Mouse (Mus musculus) neural tube, embryonic 12.5 days (tissue): ENCODE measurements around the gene Htra3. TPM values are rescaled to one million over a fixed set of nuclear protein-coding genes. Genes with fewer than 3 reads are reported as not detected.

Experiments used
- ATAC-seq: fragments of 200-750 bp; cut with Nextera tagmentation; 2 replicates; pipeline ENCODE4 v1.8.0; 2017; ENCODE audit warnings: low read depth, mild to moderate bottlenecking, moderate TSS enrichment, moderate library complexity; ENCODE audit not compliant: low FRiP score
- H3K27ac ChIP-seq: fragments of 300-500 bp; sonication (generic); 2 replicates; pipeline ENCODE4 v1.5.1; 2016
- H3K27me3 ChIP-seq: fragments of 300-500 bp; sonication (generic); replicated peaks from 2 replicates; pipeline ENCODE4 v1.6.1; 2016; ENCODE audit warnings: mild to moderate bottlenecking
- H3K36me3 ChIP-seq: fragments of 300-500 bp; sonication (generic); 2 replicates; pipeline ENCODE4 v1.6.1; 2016; ENCODE audit warnings: mild to moderate bottlenecking
- H3K4me1 ChIP-seq: fragments of 300-500 bp; sonication (generic); 2 replicates; pipeline ENCODE4 v1.6.1; 2016
- H3K4me2 ChIP-seq: fragments of 300-500 bp; sonication (generic); replicated peaks from 2 replicates; pipeline ENCODE4 v1.6.1; 2016; ENCODE audit warnings: mild to moderate bottlenecking
- H3K4me3 ChIP-seq: fragments of 300-500 bp; sonication (generic); 2 replicates; pipeline ENCODE4 v1.5.1; 2016
- H3K9ac ChIP-seq: fragments of 300-500 bp; sonication (generic); 2 replicates; pipeline ENCODE4 v1.6.1; 2016; ENCODE audit warnings: mild to moderate bottlenecking
- H3K9me3 ChIP-seq: fragments of 300-500 bp; sonication (generic); 2 replicates; pipeline ENCODE4 v1.6.1; 2016; ENCODE audit warnings: mild to moderate bottlenecking
- WGBS: fragments of 180-500 bp; shearing (Covaris S2); methylation state at CpG from one replicate; pipeline ENCODE4 v1.1.7; 2016; 5-methylcytosine and 5-hydroxymethylcytosine counted together
- polyA plus RNA-seq: library from polyadenylated mRNA; unstranded; fragments of >200 nt; fragmentation: Nextera tagmentation; extraction: Ambion mirVana; gene quantifications from 2 replicates; pipeline ENCODE4 v1.2.1, GENCODE M21; 2016

Gene Htra3
- polyA plus RNA-seq, 1 experiment from 2014 or later, result 9.5 TPM

DNA sequence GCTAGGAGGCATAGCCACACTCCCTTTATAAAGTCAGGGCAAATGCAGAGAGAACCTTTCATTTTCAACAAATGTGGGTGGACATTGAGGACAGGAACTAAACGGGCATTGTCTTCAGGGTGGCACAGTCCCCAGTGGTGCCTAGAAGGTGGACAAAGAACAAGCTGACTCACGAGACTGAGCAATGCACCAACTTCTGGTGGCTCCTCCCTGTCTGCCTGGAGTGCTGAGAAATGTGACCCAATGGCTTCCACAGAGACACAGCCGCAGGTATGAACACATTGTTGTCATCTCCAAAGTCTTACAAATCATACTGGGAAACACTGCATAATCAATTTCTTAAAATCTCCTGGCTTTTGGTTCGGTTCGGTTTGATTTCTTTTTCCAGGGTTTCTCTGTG is 37.9 kb upstream of the Htra3 start:
- Histone ChIP-seq H3K9ac (no peak overlapping the region), H3K4me1 (no peaks in the 10 kb centered on the region; the same call in 1 of the 2 replicates), H3K4me2 (no peak overlapping the region), H3K27me3 (0 out of 2 replicates have a peak, but pooled peaks cover 3% of the 10 kb centered on the region), H3K36me3 (no peaks in the 10 kb centered on the region), H3K27ac (no peak overlapping the region), H3K9me3 (no peaks in the 10 kb centered on the region), H3K4me3 (no peak overlapping the region)
- 85% methylated on average over 5 of the region's 5 CpGs for WGBS
- ATAC-seq, result no peak

DNA sequence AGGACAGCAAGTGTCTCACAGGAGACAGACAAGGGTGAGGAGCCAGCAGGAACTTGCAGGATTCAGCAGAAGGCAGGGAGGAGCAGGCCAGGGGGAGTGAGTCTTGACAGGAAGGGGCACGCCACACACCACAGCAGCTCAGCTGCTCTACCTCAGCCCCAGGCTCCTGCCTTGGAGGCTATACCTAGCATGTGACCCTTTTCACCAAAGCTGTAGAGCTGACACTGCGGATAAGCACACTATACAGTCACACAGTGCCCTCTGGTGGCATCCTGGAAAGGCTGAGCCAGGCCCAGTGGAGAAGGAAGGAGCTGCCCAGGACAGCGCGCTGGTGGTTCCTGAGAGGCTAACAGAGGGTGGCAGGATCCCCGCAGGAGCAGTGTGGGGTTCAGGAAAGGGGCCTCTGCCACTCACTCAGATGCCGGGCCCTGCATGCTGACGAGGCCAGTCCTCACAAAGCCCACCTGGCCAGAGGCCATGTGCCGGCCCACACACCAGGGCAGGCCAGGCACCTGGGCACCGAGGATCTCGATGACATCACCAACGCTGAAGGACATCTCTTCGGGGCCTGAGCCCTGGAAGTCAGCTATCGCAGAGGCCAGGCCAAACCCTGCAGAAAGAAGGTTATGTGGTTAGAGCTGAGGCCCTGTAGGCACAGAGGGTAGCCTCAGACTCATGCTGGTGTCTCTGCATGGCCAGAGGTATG is 34.2 kb upstream of the Htra3 start:
- Histone ChIP-seq H3K36me3 (no peaks in the 10 kb centered on the region), H3K4me1 (no peaks in the 10 kb centered on the region), H3K9ac (no peak overlapping the region), H3K27ac (no peak overlapping the region), H3K4me3 (no peak overlapping the region), H3K9me3 (no peaks in the 10 kb centered on the region), H3K4me2 (no peak overlapping the region), H3K27me3 (0 out of 2 replicates have a peak, but pooled peaks cover 3% of the 10 kb centered on the region)
- peak; percentile 76 for ATAC-seq
- 54% methylated on average over 13 of the region's 13 CpGs for WGBS

DNA sequence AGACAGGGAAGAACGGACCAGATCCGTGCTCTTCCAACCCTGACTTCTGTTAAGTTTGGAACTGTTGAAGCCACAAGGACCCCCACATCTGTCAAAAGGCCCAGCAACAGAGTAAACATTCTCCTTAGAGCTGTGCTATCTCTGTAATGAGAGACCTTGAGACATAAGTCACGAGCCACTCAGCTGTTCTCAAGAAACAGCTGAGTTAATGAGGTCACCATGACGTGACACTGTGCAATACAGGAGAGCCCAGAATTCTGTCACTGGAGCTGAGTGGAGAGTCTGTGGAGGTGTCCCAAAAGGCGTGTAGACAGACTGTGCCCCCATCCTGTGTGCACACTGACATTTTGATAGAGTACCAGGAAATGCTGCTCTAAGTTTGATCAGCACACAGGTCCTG is 32.9 kb upstream of the Htra3 start:
- no peak overlapping the region for H3K4me3 ChIP-seq
- H3K4me2 ChIP-seq, result no peak overlapping the region
- WGBS, result 72% methylated on average over 5 of the region's 5 CpGs
- H3K9ac ChIP-seq, result no peak overlapping the region
- no peaks in the 10 kb centered on the region for H3K9me3 ChIP-seq
- H3K4me1 ChIP-seq, result no peaks in the 10 kb centered on the region
- 0 out of 2 replicates have a peak, but pooled peaks cover 3% of the 10 kb centered on the region for H3K27me3 ChIP-seq
- no peak overlapping the region for H3K27ac ChIP-seq
- H3K36me3 ChIP-seq, result no peaks in the 10 kb centered on the region
- no peak for ATAC-seq

DNA sequence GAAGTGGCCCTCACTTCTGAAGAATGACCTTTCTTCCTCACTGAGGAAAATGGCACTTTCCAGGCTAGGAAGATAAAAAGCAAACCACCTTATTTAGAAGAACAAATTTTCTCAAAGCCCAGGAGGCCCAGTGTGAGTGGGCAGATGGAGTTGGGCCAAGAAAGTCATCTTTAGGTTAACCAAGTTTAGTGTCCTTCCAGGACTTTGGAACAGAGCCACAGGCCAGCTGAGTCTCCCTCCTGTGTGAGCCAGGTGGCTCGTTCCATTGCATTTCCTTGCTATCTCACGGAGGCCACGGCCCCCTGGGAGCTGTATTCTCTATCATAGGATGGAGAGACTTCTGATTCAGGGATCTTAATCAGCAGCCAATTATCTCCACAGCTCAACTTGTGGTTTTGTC is 31.3 kb upstream of the Htra3 start:
- Histone ChIP-seq H3K9me3 (no peaks in the 10 kb centered on the region), H3K4me3 (no peak overlapping the region), H3K27me3 (0 out of 2 replicates have a peak, but pooled peaks cover 3% of the 10 kb centered on the region), H3K27ac (no peak overlapping the region), H3K4me2 (no peak overlapping the region), H3K4me1 (no peaks in the 10 kb centered on the region), H3K36me3 (no peaks in the 10 kb centered on the region), H3K9ac (no peak overlapping the region)
- 70% methylated on average over 3 of the region's 3 CpGs for WGBS
- no peak for ATAC-seq

DNA sequence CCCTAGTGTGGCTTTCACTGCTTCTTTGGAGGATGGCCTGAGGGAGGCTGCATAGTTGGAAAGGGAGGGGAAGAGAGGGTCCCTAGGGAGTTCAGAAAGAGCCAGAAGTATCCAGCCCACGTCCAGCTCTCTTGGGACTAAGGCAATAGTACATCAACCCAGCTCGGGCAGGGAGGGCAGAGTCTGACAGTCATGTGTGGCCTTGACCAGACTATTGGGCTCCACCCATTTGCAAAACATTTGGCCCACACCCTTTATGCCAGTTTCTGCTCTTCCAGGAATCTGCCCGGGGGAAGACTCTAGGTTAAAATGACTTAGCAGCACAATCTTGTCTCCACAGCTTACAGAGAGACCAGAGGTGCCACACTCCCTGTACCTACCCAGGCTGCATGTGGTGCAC is 30.9 kb upstream of the Htra3 start:
- no peak overlapping the region for H3K9ac ChIP-seq
- no peaks in the 10 kb centered on the region for H3K4me1 ChIP-seq
- 74% methylated on average over 3 of the region's 3 CpGs for WGBS
- ATAC-seq, result no peak
- no peaks in the 10 kb centered on the region for H3K9me3 ChIP-seq
- H3K27ac ChIP-seq, result no peak overlapping the region
- no peaks in the 10 kb centered on the region for H3K36me3 ChIP-seq
- no peak overlapping the region for H3K4me2 ChIP-seq
- no peak overlapping the region for H3K4me3 ChIP-seq
- H3K27me3 ChIP-seq, result 0 out of 2 replicates have a peak, but pooled peaks cover 3% of the 10 kb centered on the region

DNA sequence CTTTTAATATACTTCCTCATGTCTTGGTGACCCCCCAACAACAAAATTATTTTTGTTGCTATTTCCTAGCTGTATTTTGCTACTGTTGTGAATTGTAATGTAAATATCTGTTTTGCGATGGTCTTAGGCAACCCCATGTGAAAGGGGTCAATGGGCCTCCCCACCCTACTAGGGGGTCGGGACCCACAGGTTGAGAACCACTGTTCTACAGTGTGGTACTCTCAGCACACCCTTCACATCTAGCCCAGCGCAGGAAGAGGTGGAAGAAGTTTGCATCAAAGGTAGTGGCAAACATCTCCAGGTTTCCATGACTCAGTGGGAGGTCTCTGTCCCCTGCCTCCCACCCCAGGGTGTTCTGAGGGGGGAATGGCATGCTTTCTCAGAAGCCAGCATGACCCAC is 25.8 kb upstream of the Htra3 start:
- 85% methylated on average over 3 of the region's 3 CpGs for WGBS
- no peak overlapping the region for H3K4me3 ChIP-seq
- H3K9ac ChIP-seq, result no peak overlapping the region
- no peaks in the 10 kb centered on the region for H3K27me3 ChIP-seq
- no peak overlapping the region for H3K27ac ChIP-seq
- no peak for ATAC-seq
- no peaks in the 10 kb centered on the region for H3K9me3 ChIP-seq
- H3K36me3 ChIP-seq, result no peaks in the 10 kb centered on the region
- no peaks in the 10 kb centered on the region for H3K4me1 ChIP-seq
- no peak overlapping the region for H3K4me2 ChIP-seq

DNA sequence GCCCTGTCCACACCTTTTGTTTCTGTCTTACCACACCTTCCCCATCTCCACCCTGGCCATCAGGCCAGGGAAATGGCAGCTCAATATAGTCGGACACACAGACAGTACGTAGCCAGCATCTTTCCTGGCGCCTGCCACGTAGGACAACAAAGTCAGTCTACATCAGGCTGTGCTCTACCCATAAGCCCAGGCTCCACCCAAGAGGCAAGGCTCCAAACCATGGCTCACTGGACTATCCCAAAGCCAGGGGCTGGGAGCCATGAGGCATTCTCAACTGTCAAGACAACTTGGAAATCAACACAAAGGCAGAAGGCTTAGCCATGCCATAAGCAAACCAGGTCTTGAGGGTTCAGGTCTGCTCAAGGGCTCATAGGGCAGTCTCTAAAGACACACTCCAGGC is 24.2 kb upstream of the Htra3 start:
- no peaks in the 10 kb centered on the region for H3K4me1 ChIP-seq
- H3K4me2 ChIP-seq, result no peak overlapping the region
- H3K27ac ChIP-seq, result no peak overlapping the region
- no peaks in the 10 kb centered on the region for H3K9me3 ChIP-seq
- no peak overlapping the region for H3K4me3 ChIP-seq
- no peak overlapping the region for H3K9ac ChIP-seq
- no peaks in the 10 kb centered on the region for H3K27me3 ChIP-seq
- ATAC-seq, result no peak
- no peaks in the 10 kb centered on the region for H3K36me3 ChIP-seq
- 92% methylated on average over 4 of the region's 4 CpGs for WGBS

DNA sequence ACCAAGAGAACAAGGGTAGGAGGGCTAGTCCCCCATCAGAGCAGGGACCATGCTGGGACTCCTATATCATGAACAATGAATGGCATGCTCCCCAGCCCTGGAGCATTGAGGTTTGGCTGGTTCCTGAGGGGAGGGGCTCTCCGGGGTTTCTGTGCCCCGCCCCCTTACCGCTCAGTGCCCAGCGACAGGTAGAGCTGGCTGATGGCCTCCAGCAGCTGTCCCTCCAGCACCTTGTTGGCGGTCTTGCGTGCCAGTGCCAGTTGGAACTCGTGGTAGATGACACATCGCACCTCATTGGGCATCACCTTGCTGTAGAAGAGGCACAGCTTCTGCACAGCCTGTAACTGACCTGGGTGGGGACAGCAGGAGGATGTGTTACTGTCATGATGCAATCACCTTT is 23.6 kb upstream of the Htra3 start:
- WGBS, result 87% methylated on average over 8 of the region's 8 CpGs
- Histone ChIP-seq H3K27me3 (no peaks in the 10 kb centered on the region), H3K27ac (no peak overlapping the region), H3K36me3 (no peaks in the 10 kb centered on the region), H3K4me2 (no peak overlapping the region), H3K4me1 (no peaks in the 10 kb centered on the region), H3K9me3 (no peaks in the 10 kb centered on the region), H3K9ac (no peak overlapping the region), H3K4me3 (no peak overlapping the region)
- no peak for ATAC-seq

DNA sequence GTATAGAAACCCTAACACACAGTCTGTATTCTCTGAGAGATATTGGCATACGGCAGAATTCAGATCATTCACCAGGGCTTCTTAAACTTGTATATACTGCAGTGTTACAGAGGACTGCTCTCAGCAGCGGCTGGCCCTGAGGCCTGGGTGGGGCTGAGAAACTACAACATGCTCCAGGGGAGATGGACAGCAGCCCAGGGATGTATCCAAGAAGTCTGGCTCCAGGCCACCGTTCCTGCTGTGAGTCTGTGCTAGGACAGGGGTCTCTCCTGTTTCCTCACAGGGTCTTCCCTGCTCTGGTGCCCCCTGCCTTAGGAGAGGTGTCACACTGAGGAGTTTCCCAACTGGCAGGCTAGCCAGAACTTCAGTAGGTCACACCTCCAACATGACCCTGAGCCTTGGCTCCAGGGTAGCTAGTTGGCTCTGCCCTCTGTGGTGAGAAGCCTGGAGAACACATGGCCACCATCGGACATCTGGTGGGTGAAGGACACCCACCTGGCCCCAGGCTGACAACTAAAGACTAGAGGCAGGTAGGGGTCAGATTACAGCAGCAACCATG is 23.1 kb upstream of the Htra3 start:
- no peak overlapping the region for H3K4me3 ChIP-seq
- H3K9ac ChIP-seq, result no peak overlapping the region
- WGBS, result 88% methylated on average over 4 of the region's 4 CpGs
- no peaks in the 10 kb centered on the region for H3K9me3 ChIP-seq
- H3K36me3 ChIP-seq, result no peaks in the 10 kb centered on the region
- no peaks in the 10 kb centered on the region for H3K4me1 ChIP-seq
- H3K4me2 ChIP-seq, result no peak overlapping the region
- H3K27me3 ChIP-seq, result no peaks in the 10 kb centered on the region
- ATAC-seq, result no peak
- no peak overlapping the region for H3K27ac ChIP-seq

DNA sequence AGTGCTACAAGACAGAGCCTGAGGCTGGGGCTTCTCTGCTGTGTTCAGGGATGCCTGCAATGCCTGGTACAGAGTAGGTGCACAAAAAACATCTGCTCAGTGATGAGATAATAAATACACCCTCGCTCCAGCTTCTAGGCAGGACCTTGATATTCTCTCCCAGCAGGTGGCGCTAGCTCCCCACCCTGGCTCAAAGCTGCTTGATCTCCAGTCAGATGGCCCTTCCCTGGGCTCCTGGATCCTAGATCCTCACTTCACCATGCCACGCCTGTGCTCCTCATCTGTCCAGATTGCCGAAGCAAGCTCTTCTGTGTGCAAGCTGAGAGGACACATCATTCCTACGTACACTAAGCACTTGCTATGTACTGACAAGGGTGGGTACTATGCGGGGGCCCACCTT is 21.5 kb upstream of the Htra3 start:
- Histone ChIP-seq H3K9ac (no peak overlapping the region), H3K4me2 (no peak overlapping the region), H3K27me3 (no peaks in the 10 kb centered on the region), H3K4me3 (no peak overlapping the region), H3K4me1 (no peaks in the 10 kb centered on the region), H3K27ac (no peak overlapping the region), H3K9me3 (no peaks in the 10 kb centered on the region), H3K36me3 (no peaks in the 10 kb centered on the region)
- ATAC-seq, result no peak
- WGBS, result 49% methylated on average over 6 of the region's 6 CpGs

DNA sequence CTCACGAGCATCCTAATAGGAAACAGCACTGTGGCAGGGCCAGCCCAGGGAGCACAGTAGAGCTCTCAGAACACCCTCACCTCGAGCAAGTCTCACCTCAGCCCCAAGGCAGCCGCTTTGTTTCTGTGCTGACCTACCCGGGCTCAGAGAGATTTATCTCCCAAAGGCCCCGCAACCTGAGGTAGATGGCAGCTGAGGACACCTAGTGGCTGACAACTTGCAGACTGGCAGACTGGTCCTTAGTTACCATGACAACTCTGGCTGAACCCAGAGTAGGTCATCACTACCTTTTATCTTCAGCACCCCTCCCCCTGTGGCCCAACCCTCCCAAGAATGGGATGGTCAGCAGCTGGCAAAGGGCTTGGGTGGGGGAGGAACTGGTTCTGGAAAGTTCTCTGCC is 16.2 kb upstream of the Htra3 start:
- Histone ChIP-seq H3K27me3 (no peaks in the 10 kb centered on the region), H3K4me3 (no peak overlapping the region), H3K4me1 (no peaks in the 10 kb centered on the region), H3K27ac (no peak overlapping the region), H3K9ac (no peak overlapping the region), H3K4me2 (no peak overlapping the region), H3K9me3 (no peaks in the 10 kb centered on the region), H3K36me3 (no peaks in the 10 kb centered on the region)
- ATAC-seq, result no peak
- WGBS, result 25% methylated on average over 5 of the region's 5 CpGs

DNA sequence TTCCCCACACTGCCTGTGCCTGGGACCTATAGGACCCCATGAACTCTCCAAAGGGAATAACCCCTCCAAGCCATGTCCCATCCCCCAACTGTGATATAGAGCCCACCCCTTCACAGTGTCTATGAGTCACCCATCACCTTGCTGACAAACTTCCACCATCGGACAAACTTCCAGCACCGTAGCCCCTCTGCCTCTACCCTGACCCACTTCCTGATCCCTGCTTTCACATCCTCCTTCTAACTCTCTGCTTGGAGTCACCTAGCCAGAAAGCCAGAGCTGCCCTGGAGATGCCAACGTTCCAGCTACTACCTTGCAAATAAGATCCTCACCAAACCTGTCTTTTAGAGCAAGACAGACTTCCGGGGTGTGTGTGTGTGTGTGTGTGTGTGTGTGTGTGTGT is 14.1 kb upstream of the Htra3 start:
- ATAC-seq, result no peak
- Histone ChIP-seq H3K4me1 (no peaks in the 10 kb centered on the region), H3K9me3 (no peaks in the 10 kb centered on the region), H3K27ac (no peak overlapping the region), H3K36me3 (no peaks in the 10 kb centered on the region), H3K4me2 (no peak overlapping the region), H3K27me3 (no peaks in the 10 kb centered on the region), H3K4me3 (no peak overlapping the region), H3K9ac (no peak overlapping the region)
- WGBS, result 81% methylated on average over 4 of the region's 4 CpGs

DNA sequence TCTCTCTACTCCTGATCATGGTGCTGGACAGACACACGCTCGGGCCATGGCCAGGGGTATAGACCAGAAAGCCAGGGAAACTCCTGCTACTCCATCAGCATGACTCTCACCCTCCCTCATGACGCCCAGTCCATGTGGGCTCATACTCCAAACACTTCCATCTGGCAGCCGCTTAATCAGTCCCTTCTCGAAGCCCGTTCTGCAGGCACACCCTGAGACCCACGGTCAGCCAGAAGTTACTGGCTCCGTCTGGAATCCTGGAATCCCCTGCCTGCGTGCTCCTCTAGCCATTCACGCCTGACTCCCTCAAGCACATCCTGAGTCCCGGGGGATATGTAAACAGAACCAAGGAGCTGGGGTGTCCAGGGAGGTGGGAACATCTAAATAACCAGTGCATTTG is 11.7 kb upstream of the Htra3 start:
- H3K4me1 ChIP-seq, result no peaks in the 10 kb centered on the region; the same call in 1 of the 2 replicates
- H3K4me2 ChIP-seq, result no peak overlapping the region
- no peak overlapping the region for H3K9ac ChIP-seq
- 71% methylated on average over 11 of the region's 11 CpGs for WGBS
- H3K27me3 ChIP-seq, result no peaks in the 10 kb centered on the region
- H3K36me3 ChIP-seq, result no peaks in the 10 kb centered on the region
- no peak overlapping the region for H3K4me3 ChIP-seq
- H3K9me3 ChIP-seq, result no peaks in the 10 kb centered on the region
- no peak overlapping the region for H3K27ac ChIP-seq
- no peak for ATAC-seq
